Mouse (Mus musculus) adrenal gland, postnatal 4 days (tissue): ENCODE measurements at regions not wholly inside any gene's neighbourhood (a gene's known extent, or its start where the extent isn't known, plus 50 kb on each side); places are given as distances from the start of the nearest gene placed in this dataset.
A peak's percentile ranks its signal among the peaks of the same experiment; 100 is the strongest.

Source experiments
- DNase-seq, 2 experiments: peaks; one replicate each; pipeline ENCODE4 v3.0.0; 2021 to 2022; ENCODE audit warnings: low spot score in 2 of 2, mixed read lengths in 2 of 2

- no peak for DNase-seq
These were observed 137.8 kb downstream of the Unc5cl start for GRCm38 (mm10) chr17:48592457-48592856.

- DNase-seq = no peak
These were observed 140.8 kb downstream of the Unc5cl start for GRCm38 (mm10) chr17:48595418-48595963.

- no peak for DNase-seq
These were observed 141.7 kb downstream of the Unc5cl start for GRCm38 (mm10) chr17:48596406-48596805.

- no peak for DNase-seq
These were observed 142.6 kb downstream of the Unc5cl start for GRCm38 (mm10) chr17:48597301-48597700.

- no peak for DNase-seq
These were observed 143.9 kb downstream of the Unc5cl start for GRCm38 (mm10) chr17:48598471-48599141.

GRCm38 (mm10) chr17:48600176-48600575, 145.5 kb downstream of the Unc5cl start:
- DNase-seq = no peak

GRCm38 (mm10) chr17:48602554-48602953, 147.9 kb downstream of the Unc5cl start:
- peak; percentile 12 to 27 for DNase-seq

- DNase-seq = no peak
These were observed 152.1 kb downstream of the Unc5cl start for GRCm38 (mm10) chr17:48606767-48607166.

- DNase-seq = no peak
These were observed 153.6 kb downstream of the Unc5cl start for GRCm38 (mm10) chr17:48608315-48608714.

GRCm38 (mm10) chr17:48610107-48610506, 155.4 kb downstream of the Unc5cl start:
- DNase-seq = no peak

- no peak for DNase-seq
These were observed 156.1 kb downstream of the Unc5cl start for GRCm38 (mm10) chr17:48610806-48611205.

- no peak for DNase-seq
These were observed 158.8 kb downstream of the Unc5cl start for GRCm38 (mm10) chr17:48613491-48613890.

GRCm38 (mm10) chr17:48615248-48615647, 160.5 kb downstream of the Unc5cl start:
- DNase-seq = no peak

GRCm38 (mm10) chr17:48616205-48616604, 161.5 kb downstream of the Unc5cl start:
- DNase-seq = no peak

- DNase-seq = no peak
These were observed 166.2 kb downstream of the Unc5cl start for GRCm38 (mm10) chr17:48620896-48621295.

- DNase-seq = no peak
These were observed 167.0 kb downstream of the Unc5cl start for GRCm38 (mm10) chr17:48621676-48622075.

GRCm38 (mm10) chr17:48624937-48625336, 170.2 kb downstream of the Unc5cl start:
- DNase-seq = no peak

- DNase-seq = no peak
These were observed 171.3 kb downstream of the Unc5cl start for GRCm38 (mm10) chr17:48625971-48626370.

GRCm38 (mm10) chr17:48639611-48640010, 184.9 kb downstream of the Unc5cl start:
- no peak for DNase-seq

- no peak for DNase-seq
These were observed 188.9 kb downstream of the Unc5cl start for GRCm38 (mm10) chr17:48643533-48644019.

GRCm38 (mm10) chr17:48645056-48645455, 190.4 kb downstream of the Unc5cl start:
- DNase-seq = no peak

GRCm38 (mm10) chr17:48646626-48647195, 192.0 kb downstream of the Unc5cl start:
- no peak for DNase-seq

GRCm38 (mm10) chr17:48647431-48647830, 192.7 kb downstream of the Unc5cl start:
- no peak for DNase-seq
